Mouse (Mus musculus): ENCODE data around the gene Msn.

Gene Msn

DNA sequence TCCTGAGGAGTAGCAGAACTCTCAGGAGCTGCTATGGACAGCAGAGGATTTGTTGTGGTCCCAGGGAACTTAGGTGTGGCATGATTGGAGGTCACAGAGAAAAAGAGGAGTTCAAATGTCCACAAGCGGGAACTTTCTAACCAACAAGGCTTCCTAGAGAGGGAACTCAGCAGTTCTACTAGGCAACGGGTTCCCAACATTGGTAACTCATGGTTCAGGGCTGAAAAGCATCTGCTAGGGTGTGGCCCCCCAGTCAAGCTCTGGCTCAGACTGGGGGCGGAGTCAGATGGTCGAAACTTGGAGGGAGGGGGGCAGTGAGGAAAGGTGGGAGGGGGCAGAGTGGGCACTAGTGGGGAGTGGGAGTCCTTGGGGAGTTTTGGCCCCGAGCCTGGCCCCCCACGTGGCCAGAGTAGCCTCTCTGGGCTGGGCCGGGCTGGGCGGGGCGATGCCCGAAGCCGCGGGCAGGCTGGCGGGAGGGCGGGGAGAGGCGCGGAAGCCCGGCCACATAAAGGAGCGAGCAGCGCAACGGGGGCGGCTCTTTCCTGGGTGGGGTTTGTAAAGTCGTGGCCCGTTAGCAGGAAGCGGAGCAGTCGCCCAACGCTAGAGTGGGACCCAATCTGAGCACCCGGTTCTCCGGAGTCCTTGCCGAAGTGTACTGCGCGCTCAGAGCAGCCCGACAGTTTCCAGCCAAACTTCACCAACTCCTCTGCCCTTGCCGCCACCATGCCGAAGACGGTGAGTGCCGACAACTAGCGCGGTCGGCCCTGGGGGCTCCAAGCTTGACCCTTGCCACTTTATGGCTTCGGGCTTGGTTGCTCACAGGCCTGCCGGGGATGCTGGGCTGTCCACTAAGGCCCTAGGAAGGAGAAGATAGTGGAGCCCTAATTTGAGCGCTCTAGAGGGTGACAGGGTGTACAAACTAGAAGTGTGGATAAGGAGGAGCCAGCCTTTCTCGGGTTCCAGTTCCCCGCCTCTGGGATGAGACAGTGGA lies at the start of gene Msn:
Gene Msn (plus strand): TSS at position 534 of the 991 bp plus-strand sequence.
- CTCF ChIA-PET: interaction anchor here (0.6 kb wide), 1 partner anchor 1685 kb away, joined by 5 read pairs; no protein-coding TSS in a partner anchor

DNA sequence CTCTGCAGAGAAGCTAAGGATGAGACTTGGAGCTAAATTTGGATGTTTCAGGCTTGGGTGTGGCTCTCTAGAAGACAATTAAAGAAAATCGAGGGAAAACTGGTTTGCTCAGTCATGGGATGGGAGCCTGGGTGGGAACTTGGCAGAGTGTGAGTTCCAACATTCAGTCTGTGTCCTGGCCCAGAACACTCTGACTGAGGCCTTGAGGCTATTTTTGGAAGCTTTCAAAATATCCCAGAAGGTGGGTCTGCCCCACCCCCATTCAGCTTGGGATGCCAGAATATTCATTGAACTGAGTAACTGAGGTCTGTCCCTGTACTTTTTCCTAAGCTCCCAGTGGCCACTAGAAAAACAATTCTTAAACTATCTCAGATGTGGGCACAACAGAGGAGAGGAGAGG lies 43.0 kb upstream of the Msn start:
- CTCF ChIA-PET: interaction anchor here (0.7 kb wide), 1 partner anchor 13 kb away, joined by 7 read pairs; no protein-coding TSS in a partner anchor

DNA sequence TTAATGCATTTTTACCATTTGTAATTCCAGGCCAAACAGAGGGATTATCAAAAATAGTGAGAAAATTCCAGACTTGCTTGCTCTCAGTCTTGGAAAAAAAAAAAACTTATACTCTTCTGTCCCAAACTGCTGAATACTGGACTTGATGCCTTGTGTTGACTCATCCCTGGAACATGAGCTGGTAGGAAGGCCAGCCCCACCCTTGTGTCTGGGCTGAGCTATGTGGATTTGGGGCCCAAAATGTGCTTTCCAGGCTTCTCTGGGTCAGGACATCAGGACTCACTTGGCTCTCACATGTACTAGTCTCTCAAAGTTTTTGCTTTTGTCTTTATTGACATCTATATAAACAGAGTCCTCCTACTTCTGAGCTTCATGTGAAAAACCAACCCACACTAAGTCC lies 18.1 kb upstream of the Msn start:
- CTCF ChIA-PET: no interaction called here

DNA sequence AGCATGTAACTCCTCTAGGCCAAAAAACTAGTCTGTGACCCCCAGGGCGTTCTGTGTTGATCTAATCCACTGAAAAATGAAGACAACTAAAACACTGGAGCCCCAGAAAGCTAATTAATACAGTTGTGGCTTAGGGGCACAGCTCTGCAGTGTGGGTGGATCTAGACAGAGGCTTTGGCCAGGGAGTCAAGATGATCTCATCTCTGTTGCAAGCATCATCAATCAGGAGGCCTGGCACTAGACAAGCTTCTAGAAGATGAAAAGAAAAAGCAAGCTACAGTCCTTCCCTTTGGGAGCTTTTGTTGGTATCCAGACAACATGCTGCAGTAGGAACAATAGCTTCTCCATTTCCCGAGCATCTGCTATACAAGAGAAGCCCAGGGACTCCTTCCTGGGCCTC lies 9.6 kb upstream of the Msn start:
- CTCF ChIA-PET: no interaction called here

- CTCF ChIA-PET: no interaction called here
Observed at GRCm38 (mm10) chrX:96096513-96097210, 820 bp downstream of the Msn start.

DNA sequence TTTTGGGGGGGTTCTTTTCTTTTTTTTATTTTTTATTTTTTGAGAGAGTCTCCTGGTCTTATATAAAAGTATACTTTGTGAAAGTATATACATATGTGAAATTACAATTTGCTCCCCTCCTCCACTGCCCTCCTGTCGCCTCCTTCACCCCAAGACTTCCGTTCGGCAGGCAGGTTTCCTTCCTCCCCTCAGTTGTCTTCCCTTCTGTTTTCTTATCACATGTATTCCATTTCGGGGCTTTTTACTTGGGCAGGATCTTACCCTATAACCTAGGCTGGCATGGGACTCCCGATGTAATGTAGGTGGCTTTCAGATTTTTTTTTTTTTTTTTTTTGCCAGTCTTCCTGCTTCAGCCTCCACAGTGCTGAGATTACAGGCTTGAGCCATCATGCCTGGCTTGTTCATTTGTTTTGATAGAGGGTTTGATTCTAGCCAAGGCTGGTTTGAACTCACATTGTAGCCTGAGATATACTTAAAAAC lies 1.7 kb downstream of the Msn start:
- CTCF ChIA-PET: no interaction called here

DNA sequence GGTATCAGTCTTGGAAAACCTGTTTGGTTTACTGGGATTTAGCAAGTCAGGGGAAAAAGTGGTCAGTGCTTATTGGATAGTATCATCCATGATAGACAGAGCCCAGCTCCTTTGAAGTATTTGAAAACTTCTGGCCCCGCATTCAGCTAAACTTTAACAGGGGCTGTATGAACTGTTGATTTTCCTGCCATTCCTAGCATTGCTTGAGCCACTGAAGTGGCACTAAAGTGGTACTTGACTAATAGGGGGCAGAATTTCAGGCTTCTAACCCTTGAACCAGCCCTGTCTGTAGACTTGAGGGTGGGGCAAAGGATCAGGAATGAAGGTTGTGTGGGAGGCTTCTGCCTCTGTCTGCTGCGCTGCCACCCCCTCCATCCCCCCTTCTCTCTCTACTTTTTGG lies 3.2 kb downstream of the Msn start:
- CTCF ChIA-PET: no interaction called here

DNA sequence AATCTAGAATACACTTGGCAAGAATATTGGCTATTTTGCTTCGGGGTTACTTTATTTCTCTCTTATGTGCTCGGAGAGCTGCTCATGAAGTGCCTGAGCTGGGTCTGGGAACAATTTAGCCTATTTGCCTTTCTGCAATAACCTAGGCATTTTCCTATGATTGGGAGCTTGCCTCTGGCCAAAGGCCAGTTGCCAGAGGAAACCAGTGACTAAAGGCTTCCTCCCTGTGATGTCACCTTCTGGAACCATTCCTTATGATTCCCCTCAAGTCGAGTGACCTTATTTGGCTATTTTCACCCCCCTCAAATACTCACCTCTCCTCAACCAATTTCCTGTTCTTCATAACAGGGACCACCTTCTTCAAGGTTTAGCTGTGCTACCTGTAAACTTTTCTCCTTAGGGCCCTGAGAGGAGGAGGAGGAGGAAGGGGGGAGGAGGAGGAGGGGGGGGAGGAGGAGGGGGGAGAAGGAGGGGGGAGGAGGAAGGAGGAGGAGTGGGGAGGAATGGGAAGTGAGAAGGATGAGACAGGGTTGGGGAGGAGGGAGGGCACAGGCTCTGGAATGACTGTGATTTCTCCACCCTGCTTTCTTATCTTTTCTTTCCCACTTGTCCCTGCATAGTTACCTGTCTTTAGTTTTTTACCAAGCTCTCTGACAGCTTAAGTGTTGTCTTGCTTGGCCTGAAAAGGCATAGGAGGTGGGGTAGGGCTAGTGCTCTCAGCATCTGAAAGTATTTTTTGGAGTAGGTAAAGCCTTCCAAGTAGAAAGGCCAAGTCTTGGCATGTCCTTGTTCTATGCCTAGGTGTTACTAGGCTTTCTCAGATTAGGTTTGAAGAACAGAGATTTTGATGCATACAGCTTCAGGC lies 11.8 kb downstream of the Msn start:
- CTCF ChIA-PET: interaction anchor here (0.7 kb wide), 1 partner anchor 13 kb away, joined by 3 read pairs; no protein-coding TSS in a partner anchor

- CTCF ChIA-PET: interaction anchor here (0.6 kb wide), 1 partner anchor 46 kb away, joined by 4 read pairs; no protein-coding TSS in a partner anchor
Observed at GRCm38 (mm10) chrX:96113106-96113634, 17.3 kb downstream of the Msn start.

DNA sequence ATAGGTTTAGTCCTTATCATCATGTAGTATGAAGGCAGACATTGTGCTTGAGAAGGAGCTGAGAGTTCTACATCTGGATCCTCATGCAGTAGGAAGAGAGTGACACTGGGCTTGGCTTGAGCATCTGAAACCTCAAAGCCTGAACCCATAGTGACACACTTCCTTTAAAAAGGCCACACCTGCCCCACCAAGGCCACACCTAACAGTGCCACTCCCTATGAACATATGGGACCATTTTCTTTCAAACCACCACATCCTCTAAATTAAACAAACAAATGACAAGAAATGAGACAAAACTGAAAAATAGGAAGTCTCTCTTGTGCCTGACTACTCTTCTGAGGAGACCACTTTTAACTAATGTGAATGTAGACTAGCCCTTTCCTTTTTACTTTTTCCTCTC lies 19.7 kb downstream of the Msn start:
- CTCF ChIA-PET: interaction anchor here (0.6 to 1.0 kb wide), 3 partner anchors 15 to 43 kb away, joined by 3 to 10 read pairs (median 3); no protein-coding TSS in a partner anchor

DNA sequence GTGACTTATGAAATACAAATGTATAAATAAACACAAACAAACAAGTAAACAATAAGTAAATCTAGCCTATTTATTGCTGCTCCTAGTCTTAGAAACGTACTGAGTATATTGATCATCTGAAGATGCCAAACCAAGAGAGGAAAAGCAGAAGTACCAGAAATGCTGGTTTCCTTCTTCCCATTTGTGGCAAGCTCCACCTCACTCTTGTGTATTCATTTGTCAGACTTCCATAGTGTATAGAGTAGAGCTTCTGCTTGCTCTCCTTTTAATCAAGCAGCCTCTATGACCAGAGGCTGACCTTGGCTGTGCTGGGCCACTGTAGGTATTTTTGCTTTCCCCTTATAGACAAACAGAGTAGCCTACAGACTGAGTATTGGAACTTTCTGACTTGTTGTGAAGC lies 21.5 kb downstream of the Msn start:
- CTCF ChIA-PET: interaction anchor here (0.7 kb wide), 1 partner anchor 19 kb away, joined by 4 read pairs; no protein-coding TSS in a partner anchor

GRCm38 (mm10) chrX:96119997-96120396 lies 24.2 kb downstream of the Msn start:
- CTCF ChIA-PET: no interaction called here

GRCm38 (mm10) chrX:96121912-96122311 lies 26.1 kb downstream of the Msn start:
- CTCF ChIA-PET: interaction anchor here (0.6 to 0.7 kb wide), 3 partner anchors 17 to 89 kb away, joined by 4 to 7 read pairs (median 5); no protein-coding TSS in a partner anchor

- CTCF ChIA-PET: no interaction called here
Observed at GRCm38 (mm10) chrX:96126803-96127202, 31.0 kb downstream of the Msn start.

GRCm38 (mm10) chrX:96130139-96130538 lies 34.3 kb downstream of the Msn start:
- CTCF ChIA-PET: no interaction called here

DNA sequence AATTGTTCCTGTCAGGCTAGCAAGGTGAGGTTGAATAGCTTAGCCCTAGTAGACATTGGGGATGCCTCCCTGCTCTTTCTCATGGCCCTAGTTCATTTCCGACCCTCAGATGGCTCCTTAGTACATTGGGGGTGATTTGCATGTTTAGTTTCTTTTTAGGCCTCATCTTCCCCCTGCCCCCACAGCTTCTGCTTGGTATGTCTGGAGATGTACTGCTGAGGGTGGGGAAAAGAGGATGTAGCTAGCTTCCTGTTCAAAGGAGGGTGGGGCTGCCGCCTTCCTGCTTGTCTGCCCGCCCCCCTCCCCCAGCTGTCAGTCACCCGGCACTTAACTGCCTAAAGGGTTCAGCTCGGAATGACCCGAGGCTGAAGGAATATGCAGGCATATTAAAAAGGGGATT lies 34.8 kb downstream of the Msn start:
- CTCF ChIA-PET: no interaction called here

DNA sequence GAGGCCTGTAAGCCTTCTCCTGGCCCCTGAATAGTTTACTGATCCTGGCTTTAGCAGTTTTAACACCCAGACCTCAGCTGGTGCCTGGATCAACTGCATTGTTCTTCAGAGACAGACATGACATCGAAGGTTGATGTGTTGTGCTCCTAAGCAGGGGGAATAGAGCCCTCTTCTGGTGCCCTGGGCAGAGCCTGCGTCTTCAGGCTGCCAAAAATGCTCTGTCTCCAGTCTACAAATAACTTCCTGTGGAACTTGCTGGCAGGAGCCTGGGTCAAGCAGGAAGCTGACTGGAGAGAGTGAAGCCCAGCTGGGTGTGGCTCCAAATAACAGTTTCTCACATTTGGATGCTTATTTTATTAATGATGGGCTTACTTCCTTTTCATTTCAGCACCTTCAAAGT lies 37.4 kb downstream of the Msn start:
- CTCF ChIA-PET: no interaction called here

GRCm38 (mm10) chrX:96134243-96134661 lies 38.4 kb downstream of the Msn start:
- CTCF ChIA-PET: no interaction called here

DNA sequence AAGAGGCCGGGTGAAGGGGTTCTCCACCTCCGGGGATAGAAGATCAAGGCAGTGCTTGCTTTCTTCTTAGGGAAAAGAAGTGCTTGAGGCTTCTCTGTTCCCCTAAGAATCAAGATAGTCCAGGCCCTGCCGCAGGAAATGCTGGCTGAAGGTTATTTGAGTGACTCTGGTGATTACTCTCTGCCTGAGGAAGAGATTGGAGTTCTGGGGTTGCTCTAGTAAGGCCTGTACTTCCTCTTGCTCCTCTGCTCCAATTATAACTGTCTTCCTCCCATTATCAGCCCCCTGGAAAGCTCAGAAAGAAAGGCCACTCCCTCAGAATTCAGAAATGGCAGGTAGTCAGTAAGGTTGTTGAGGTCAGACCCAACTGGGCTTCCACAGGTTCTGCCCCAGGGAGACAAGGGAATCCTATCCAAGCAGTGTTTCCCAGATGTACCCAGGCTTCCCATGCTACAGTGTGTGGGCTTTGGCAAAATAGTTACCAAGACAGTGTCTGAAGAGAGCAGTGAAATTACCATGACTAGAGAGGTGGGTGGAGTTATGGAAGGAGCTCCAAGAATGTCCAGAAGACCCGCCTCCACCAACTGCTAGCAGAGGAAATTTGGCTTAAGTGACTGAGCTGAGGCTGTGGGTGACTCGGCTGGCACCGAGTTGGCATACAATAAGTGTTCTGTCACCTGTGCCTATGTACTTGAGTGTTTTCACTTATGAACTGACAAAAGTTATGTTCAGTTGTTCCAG lies 39.2 kb downstream of the Msn start:
- CTCF ChIA-PET: no interaction called here

GRCm38 (mm10) chrX:96135581-96135980 lies 39.7 kb downstream of the Msn start:
- CTCF ChIA-PET: no interaction called here

Data from spleen, embryonic (tissue).